8 mouse cellular contexts compared by ENCODE assay signal in the genomic region with DNA sequence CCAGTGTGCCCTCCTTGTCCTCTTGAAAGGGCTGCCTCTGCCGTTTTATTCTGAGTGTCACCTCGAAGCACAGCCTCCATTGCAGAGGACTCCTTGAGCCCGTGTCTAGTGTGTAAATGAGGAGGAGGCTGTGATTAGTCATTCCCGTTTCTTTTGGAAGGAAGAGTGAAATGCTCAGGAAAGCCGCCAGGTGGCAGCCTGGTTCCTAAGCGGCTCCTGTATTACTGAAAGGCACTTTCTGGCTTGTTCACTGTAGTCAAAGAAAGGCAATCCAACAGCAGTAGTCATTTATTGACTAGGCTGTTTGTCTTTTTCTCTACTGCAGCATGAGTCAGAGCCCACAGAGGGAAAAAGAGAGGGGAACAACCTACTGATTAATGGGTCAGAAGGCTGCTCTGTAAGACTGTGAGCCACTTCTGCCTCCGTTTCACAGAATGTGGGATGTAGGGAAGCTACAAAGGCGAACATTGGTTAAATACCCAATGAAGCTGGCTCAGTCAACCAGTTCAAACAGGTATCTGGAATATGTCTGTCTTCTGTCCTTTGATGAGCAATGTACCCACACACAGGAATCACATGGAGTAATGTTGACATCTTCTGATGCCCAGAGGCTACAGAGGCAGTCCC.
DNase-seq lines count a peak whose midpoint lies in the region; ATAC-seq lines count a peak whose summit lies in the region.

No protein-coding gene starts in this region.

- H3K4me1 ChIP-seq in embryonic facial prominence, embryonic 12.5 days = peaks cover 7% of the 10 kb centered on the region; the same call in 1 of the 2 replicates
- peaks cover 16% of the 10 kb centered on the region for H3K4me1 ChIP-seq in midbrain, embryonic 10.5 days

- peak overlapping the region; percentile 40 for H3K4me2 ChIP-seq in embryonic facial prominence, embryonic 12.5 days (replicated peaks)

- 23% methylated on average over 8 of the region's 8 CpGs for WGBS in embryonic facial prominence, embryonic 12.5 days
- 25% methylated on average over 8 of the region's 8 CpGs for WGBS in midbrain, embryonic 10.5 days

- H3K9ac ChIP-seq in embryonic facial prominence, embryonic 12.5 days = no peak overlapping the region

- H3K4me3 ChIP-seq in embryonic facial prominence, embryonic 12.5 days = no peak overlapping the region
- H3K4me3 ChIP-seq in midbrain, embryonic 10.5 days = peak overlapping the region; percentile 41

- no peak overlapping the region for H3K27ac ChIP-seq in embryonic facial prominence, embryonic 12.5 days
- H3K27ac ChIP-seq in midbrain, embryonic 10.5 days (replicated peaks) = peak overlapping the region; percentile 52

- DNase-seq in adrenal gland, postnatal 25 days = peak; percentile 79
- peak; percentile 72 to 86 for DNase-seq in heart, adult 18-20 months
- peak; percentile 76 for DNase-seq in kidney, adult 18-20 months
- peak; percentile 86 for DNase-seq in left cerebral cortex, postnatal 4 days
- DNase-seq in midbrain, embryonic 10.5 days (ENCODE audit: low spot score) = peak; percentile 79
- peak; percentile 55 for DNase-seq in skeletal muscle tissue, adult 2 months (ENCODE audit: low read depth, low spot score)

- 0 out of 2 replicates have a peak, but pooled peaks have one; percentile 47 for ATAC-seq in embryonic facial prominence, embryonic 12.5 days (ENCODE audit: insufficient number of reproducible peaks, insufficient read depth, low FRiP score, low TSS enrichment)
- no peak for ATAC-seq in erythroid progenitor cell, adult 5-6 weeks (replicated peaks; ENCODE audit: low FRiP score, poor library complexity, severe bottlenecking)

- intact Hi-C loops in left cerebral cortex, postnatal 4 days (cut with DNase I) = loop anchor here (2.0 to 10.0 kb wide), 4 partner anchors 819 to 1448 kb away; partner anchors contain the start of gene Ube2e3

- H3K36me3 ChIP-seq in embryonic facial prominence, embryonic 12.5 days = no peaks in the 10 kb centered on the region
- H3K36me3 ChIP-seq in midbrain, embryonic 10.5 days = no peaks in the 10 kb centered on the region

- H3K9me3 ChIP-seq in embryonic facial prominence, embryonic 12.5 days = no peaks in the 10 kb centered on the region
- no peaks in the 10 kb centered on the region for H3K9me3 ChIP-seq in midbrain, embryonic 10.5 days (replicated peaks)

- no peaks in the 10 kb centered on the region for H3K27me3 ChIP-seq in embryonic facial prominence, embryonic 12.5 days
- H3K27me3 ChIP-seq in midbrain, embryonic 10.5 days (ENCODE audit: low read depth, poor library complexity, severe bottlenecking) = no peaks in the 10 kb centered on the region
